Comparison of ENCODE assay signal across 8 mouse cellular contexts in the genomic region with DNA sequence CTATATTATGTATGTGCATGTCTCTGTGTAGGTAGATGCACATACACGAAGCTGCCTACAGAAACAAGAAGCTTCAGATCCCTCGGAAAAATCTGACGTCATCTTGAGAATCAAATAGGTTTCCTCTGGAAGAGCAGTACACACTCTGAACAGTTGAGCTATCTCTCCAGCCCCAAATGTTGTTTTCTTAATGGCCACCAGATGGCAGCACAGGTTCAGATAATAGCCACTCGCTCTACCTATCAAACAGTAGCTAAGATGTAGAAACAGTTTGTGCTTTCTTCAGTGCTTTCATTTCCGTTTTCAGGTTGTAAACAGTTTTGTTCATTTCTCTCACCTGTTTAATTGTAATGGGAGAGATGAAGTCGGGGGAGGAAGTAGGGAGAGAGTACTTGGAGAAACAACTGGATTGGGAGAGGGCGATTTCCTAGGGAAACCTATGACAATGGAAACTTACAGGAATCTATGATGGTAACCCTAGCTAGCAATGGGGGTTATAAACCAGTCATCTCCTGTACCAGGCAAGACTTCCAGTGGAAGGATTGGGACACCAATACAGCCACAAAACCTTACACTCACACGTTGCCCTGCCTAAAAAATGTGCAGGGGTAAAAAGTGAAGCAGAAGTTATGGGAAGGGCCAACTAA. TPM values are rescaled to one million over a fixed set of nuclear protein-coding genes. Genes with fewer than 3 reads are reported as not detected.
DNase-seq lines count a peak whose midpoint lies in the region; ATAC-seq lines count a peak whose summit lies in the region.

No protein-coding gene starts in this region.

- H3K27me3 ChIP-seq in embryonic facial prominence, embryonic 11.5 days (ENCODE audit: control insufficient read depth, insufficient read depth, low read length), result no peaks in the 10 kb centered on the region
- no peaks in the 10 kb centered on the region for H3K27me3 ChIP-seq in hindbrain, embryonic 14.5 days (ENCODE audit: control insufficient read depth, insufficient read depth, low read length)

- no peaks in the 10 kb centered on the region for H3K4me1 ChIP-seq in embryonic facial prominence, embryonic 11.5 days (ENCODE audit: control insufficient read depth, insufficient read depth, low read length)
- H3K4me1 ChIP-seq in hindbrain, embryonic 14.5 days (replicated peaks; ENCODE audit: control insufficient read depth, insufficient read depth, low read length), result no peaks in the 10 kb centered on the region

- WGBS in embryonic facial prominence, embryonic 11.5 days, result 24% methylated on average over 8 of the region's 8 CpGs
- 24% methylated on average over 8 of the region's 8 CpGs for WGBS in hindbrain, embryonic 14.5 days

- peak; percentile 46 for DNase-seq in CD4-positive, CD25-positive, alpha-beta regulatory T cell, adult 2 months (ENCODE audit: low read depth, low spot score)
- DNase-seq in adrenal gland, adult 8-10 months, result peak; percentile 14
- DNase-seq in embryonic facial prominence, embryonic 11.5 days (ENCODE audit: low spot score), result peak; percentile 77
- peak; percentile 94 for DNase-seq in hindbrain, embryonic 14.5 days (ENCODE audit: low spot score)
- DNase-seq in layer of hippocampus, postnatal 36 days, result peak; percentile 15 to 19
- DNase-seq in skeletal muscle tissue, adult 2 months (ENCODE audit: low read depth, low spot score), result peak; percentile 18

- no peak overlapping the region for H3K9ac ChIP-seq in embryonic facial prominence, embryonic 11.5 days (replicated peaks; ENCODE audit: low read length)
- H3K9ac ChIP-seq in hindbrain, embryonic 14.5 days, result no peak overlapping the region

- no peaks in the 10 kb centered on the region for H3K9me3 ChIP-seq in embryonic facial prominence, embryonic 11.5 days (replicated peaks; ENCODE audit: control insufficient read depth, low read length)
- H3K9me3 ChIP-seq in hindbrain, embryonic 14.5 days (ENCODE audit: control insufficient read depth, low read length), result no peaks in the 10 kb centered on the region

- no peak overlapping the region for H3K4me3 ChIP-seq in embryonic facial prominence, embryonic 11.5 days (ENCODE audit: low read depth, low read length)
- H3K4me3 ChIP-seq in hindbrain, embryonic 14.5 days (replicated peaks; ENCODE audit: low read length), result no peak overlapping the region

- no peak for ATAC-seq in CD4-positive, CD25-positive, alpha-beta regulatory T cell, adult 4 months
- peak; percentile 91 for ATAC-seq in embryonic facial prominence, embryonic 11.5 days (replicated peaks; ENCODE audit: insufficient number of reproducible peaks, low FRiP score, low TSS enrichment, low read depth)
- peak; percentile 97 for ATAC-seq in hindbrain, embryonic 14.5 days (ENCODE audit: low FRiP score)
- ATAC-seq in megakaryocyte, adult 5-6 weeks (ENCODE audit: poor library complexity, severe bottlenecking), result peak; percentile 71

- no peaks in the 10 kb centered on the region for H3K36me3 ChIP-seq in embryonic facial prominence, embryonic 11.5 days (replicated peaks; ENCODE audit: control insufficient read depth, insufficient read depth, low read depth, low read length)
- no peaks in the 10 kb centered on the region for H3K36me3 ChIP-seq in hindbrain, embryonic 14.5 days (replicated peaks; ENCODE audit: control insufficient read depth, insufficient read depth)

- H3K27ac ChIP-seq in embryonic facial prominence, embryonic 11.5 days (replicated peaks; ENCODE audit: low read depth, low read length), result no peak overlapping the region
- H3K27ac ChIP-seq in hindbrain, embryonic 14.5 days, result no peak overlapping the region

- no peak overlapping the region for H3K4me2 ChIP-seq in embryonic facial prominence, embryonic 11.5 days (ENCODE audit: low read depth, low read length)
- H3K4me2 ChIP-seq in hindbrain, embryonic 14.5 days (replicated peaks), result 0 out of 2 replicates have a peak overlapping the region, but pooled peaks have one; percentile 29

RNA-seq across cellular contexts. Expression of a gene that starts 8.2 kb away (rescaled TPM):
- polyA plus RNA-seq in CD4-positive, CD25-positive, alpha-beta regulatory T cell, adult 4 months (2017; shearing (Covaris generic)), result not detected
- not detected for total RNA-seq in adrenal gland, adult 8-10 months (2022)
- not detected in 2 replicates for polyA plus RNA-seq in embryonic facial prominence, embryonic 11.5 days (2014; fragmentation: Nextera tagmentation; extraction: Ambion mirVana)
- not detected in 2 replicates for polyA plus RNA-seq in hindbrain, embryonic 14.5 days (2014; fragmentation: Nextera tagmentation; extraction: Ambion mirVana)
- total RNA-seq in layer of hippocampus, postnatal 36 days (2021), result not detected
- not detected in 2 replicates for total RNA-seq in megakaryocyte, adult 5-6 weeks (2015)
- not detected in 2 replicates for total RNA-seq in megakaryocyte, adult 5-6 weeks (2017)

RNA-seq across cellular contexts. Expression of a gene that starts 27.0 kb away (rescaled TPM):
- not detected for polyA plus RNA-seq in CD4-positive, CD25-positive, alpha-beta regulatory T cell, adult 4 months (2017; shearing (Covaris generic))
- not detected for total RNA-seq in adrenal gland, adult 8-10 months (2022)
- not detected in 2 replicates for polyA plus RNA-seq in embryonic facial prominence, embryonic 11.5 days (2014; fragmentation: Nextera tagmentation; extraction: Ambion mirVana)
- polyA plus RNA-seq in hindbrain, embryonic 14.5 days (2014; fragmentation: Nextera tagmentation; extraction: Ambion mirVana), result not detected in 2 replicates
- not detected for total RNA-seq in layer of hippocampus, postnatal 36 days (2021)
- not detected in 2 replicates for total RNA-seq in megakaryocyte, adult 5-6 weeks (2015)
- total RNA-seq in megakaryocyte, adult 5-6 weeks (2017), result not detected in 2 replicates

Comparison
In these comparisons a context has a peak if more than half of its experiments do, and no peak if none do; other contexts are left out.
1. DNase-seq: peak in every context shown above with its lines; median percentile 94 in hindbrain, embryonic 14.5 days; 77 in embryonic facial prominence, embryonic 11.5 days; 46 in CD4-positive, CD25-positive, alpha-beta regulatory T cell, adult 2 months; 18 in skeletal muscle tissue, adult 2 months; 17 in layer of hippocampus, postnatal 36 days; 14 in adrenal gland, adult 8-10 months.